Mouse (Mus musculus): ENCODE results near the gene Tnfrsf13c.
"Not testable (repeated sequence)": the region's sequence is repeated elsewhere in the genome, so short reads cannot be mapped to it uniquely, and the experiment has no call there.

Gene Tnfrsf13c

DNA sequence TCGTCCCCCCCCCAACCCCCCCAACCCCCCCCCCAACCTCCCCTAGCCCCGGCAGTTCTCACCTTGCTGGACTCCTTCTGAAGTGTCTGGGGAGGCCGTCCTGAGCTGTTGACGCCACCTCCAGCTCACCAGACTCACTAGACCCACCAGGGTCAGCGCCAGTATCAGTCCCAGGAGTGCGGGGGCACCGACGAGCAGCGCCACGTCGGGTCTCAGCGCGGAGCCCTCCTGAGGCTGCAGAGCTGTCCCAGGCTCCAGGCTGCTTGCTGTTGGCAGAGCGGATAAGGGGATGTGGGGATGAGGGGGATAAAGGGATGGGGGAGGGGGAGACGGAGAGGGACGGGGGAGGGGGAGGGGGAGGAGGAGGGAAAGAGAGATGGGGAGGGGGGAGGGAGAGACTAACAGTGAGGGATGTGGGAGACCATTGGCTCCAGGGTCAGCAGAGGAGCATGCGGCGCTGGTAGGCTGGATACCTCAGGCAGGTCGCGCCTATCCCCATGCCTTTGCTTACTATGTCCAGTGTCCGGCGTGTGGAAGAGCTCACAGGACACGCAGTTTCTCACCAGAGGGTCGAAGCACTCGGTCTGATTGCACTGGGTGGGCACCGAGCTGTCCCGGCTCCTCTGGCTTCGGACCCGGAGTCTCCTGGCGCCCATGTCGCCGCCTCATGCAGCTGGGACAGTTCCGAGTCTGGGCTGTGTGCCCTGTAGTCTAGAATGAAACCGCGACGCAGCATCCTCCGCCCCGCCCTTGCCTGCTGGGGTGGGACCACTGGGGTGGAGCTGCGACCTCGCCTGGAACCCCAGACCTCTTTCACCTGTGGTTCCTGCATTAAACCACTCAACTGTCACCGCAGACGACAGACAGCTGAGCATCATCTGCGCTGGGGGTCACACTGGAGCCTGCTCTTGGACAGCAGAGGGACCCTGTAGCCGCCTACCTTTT is at the start of gene Tnfrsf13c:
Gene Tnfrsf13c, minus strand, starts transcription at position 713 of the 945 bp plus-strand sequence.
- no peak for DNase-seq (ENCODE audit: low spot score)

DNA sequence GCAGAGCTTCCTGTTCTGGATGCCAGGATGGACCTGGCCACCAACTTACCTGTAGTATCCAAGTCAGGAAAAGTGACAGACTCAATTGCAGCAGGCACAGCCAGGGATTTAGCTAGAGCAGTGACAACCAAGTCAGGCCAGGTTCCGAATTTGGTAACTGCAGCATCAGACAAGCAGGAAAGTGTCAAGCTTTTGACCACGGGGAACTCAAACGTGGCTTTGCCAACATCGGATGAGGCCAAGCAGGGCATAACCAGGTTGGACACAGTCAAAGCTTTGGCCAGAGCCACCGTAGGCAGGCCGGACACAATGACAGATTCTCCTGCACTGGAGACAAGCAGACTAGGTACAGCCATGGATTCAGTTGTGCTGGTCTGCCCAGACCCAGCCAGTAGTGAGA is 48.1 kb upstream of the Tnfrsf13c start:
- no peak for DNase-seq (ENCODE audit: low spot score)

GRCm38 (mm10) chr15:82271201-82271600 is 47.0 kb upstream of the Tnfrsf13c start:
- peak; percentile 50 for DNase-seq (ENCODE audit: low spot score)

DNA sequence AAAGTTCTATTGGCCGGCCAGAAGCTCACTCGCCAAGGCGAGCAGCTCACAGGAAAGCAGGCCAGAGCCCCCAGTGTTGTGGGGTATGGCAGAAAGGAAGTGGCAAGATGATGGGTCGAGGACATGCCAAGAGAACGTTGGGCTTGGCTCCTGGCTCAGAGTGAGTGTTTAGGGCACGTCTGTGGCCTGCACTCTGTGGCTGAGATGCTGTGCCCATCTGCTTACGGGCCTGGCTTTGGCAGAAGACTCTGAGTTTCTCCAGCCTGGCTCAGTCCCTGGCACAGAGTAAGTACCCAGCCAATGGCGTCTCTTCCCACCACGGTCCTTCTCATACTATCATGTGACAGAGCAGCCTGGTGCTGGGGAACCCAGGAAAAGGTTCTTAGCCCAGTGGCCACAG is 44.6 kb upstream of the Tnfrsf13c start:
- DNase-seq (ENCODE audit: low spot score), result no peak

DNA sequence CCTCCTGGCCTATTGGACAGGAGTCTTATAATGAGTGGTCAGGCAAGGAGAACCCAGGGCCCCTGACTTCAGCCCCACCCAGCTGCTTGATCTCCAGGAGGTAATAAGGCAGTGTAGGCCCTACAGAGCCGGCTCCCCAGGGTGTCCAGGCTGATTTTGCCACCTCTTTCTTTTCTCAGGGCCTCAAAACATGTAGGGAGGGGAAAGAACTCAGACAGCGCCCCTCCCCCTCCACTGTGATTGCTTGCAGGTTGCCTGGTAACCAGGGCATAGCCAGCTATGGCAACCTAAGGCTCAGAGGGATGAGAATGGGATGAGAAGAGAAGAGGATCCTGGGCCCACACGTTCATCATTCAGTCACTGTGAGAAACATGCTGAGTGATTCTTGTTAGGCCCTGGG is 44.0 kb upstream of the Tnfrsf13c start:
- no peak for DNase-seq (ENCODE audit: low spot score)

- no peak for DNase-seq (ENCODE audit: low spot score)
Measured at GRCm38 (mm10) chr15:82266356-82266755, 42.2 kb upstream of the Tnfrsf13c start.

- peak; percentile 29 for DNase-seq (ENCODE audit: low spot score)
Measured at GRCm38 (mm10) chr15:82259510-82259909, 35.3 kb upstream of the Tnfrsf13c start.

- no peak for DNase-seq (ENCODE audit: low spot score)
Measured at GRCm38 (mm10) chr15:82255944-82256383, 31.8 kb upstream of the Tnfrsf13c start.

DNA sequence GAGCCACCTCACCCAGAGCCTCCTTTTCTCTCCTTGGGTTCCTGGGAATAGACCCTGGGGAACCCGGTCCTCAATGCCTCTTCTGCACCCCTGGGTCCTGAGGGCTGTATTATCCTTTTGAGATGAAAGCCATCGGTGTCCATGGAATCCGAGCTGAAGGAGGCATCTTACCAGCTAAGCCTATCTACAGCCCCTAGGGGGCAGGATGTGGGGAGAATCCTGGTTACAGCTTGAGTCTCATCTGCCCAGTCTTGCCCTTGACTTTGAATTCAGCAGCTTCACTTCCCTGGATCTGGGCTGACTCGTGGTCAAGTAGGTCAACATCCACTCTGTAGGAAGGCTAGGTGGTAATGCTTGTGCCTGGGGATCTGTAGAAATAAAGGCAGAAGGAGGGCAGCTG is 31.1 kb upstream of the Tnfrsf13c start:
- no peak for DNase-seq (ENCODE audit: low spot score)

- DNase-seq (ENCODE audit: low spot score), result no peak
Measured at GRCm38 (mm10) chr15:82252097-82252496, 27.9 kb upstream of the Tnfrsf13c start, which contains the start of gene 1500009C09Rik. TSS of gene 1500009C09Rik (plus strand) at chr15:82252397.

DNA sequence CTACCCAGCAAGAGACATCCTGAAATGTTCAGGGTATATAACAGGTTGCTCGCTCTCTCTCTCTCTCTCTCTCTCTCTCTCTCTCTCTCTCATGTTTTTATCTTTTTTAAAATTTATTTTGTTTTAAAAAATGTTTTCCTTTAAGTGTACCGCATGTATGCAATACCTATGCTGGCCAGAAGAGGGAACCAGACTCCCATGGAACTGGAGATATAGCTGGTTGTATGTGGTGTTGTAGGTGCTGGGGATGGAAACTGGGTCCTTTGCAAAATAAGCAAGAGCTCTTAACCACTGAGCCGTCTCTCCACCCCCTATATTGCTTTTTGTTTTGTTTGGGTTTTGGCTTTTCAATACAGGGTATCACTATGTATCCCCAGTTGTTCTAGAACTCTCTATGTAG is 27.4 kb upstream of the Tnfrsf13c start:
- DNase-seq (ENCODE audit: low spot score), result no peak

GRCm38 (mm10) chr15:82247131-82247776 is 23.1 kb upstream of the Tnfrsf13c start:
- no peak for DNase-seq (ENCODE audit: low spot score)

- not testable (repeated sequence) for DNase-seq (ENCODE audit: low spot score)
Measured at GRCm38 (mm10) chr15:82244805-82245161, 20.6 kb upstream of the Tnfrsf13c start.

DNA sequence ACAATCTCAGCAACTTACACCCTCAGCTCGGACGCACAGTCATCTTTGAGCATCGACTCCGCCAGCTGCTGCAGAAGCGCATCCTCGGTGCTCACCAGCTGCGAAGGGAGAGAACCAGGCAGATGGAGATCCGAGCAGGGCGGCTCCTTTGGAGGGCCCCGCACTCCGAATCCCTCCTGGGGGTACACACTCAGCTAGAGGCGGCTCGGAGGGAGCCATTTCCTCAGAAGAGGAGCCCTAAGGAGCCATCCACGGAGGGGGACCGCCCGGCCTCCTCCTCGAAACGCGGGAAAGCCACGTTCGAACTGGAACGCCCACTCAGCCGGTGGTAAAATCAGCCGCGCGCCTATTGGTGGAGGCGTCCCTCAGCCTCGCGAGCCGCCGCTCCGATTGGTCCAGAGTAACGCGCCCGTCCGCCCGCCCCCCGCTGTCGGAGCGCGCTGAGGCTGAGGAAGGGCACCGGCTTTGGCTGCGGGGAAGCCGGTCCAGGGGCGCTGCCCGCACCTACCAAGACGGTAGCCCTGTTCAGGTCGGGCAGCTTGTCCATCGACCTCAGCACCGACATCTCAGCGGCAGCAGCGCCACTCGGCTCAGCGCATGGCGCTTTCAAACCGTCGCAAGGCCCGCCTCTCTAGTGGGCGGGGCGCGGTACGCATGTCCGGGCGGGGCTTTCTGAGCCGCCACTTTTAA is 20.1 kb upstream of the Tnfrsf13c start, which contains the start of gene Cenpm:
Gene Cenpm, minus strand, starts transcription at position 634 of the 690 bp plus-strand sequence.
- DNase-seq (ENCODE audit: low spot score), result peak; percentile 92

- no peak for DNase-seq (ENCODE audit: low spot score)
Measured at GRCm38 (mm10) chr15:82243742-82244114, 19.6 kb upstream of the Tnfrsf13c start.

DNA sequence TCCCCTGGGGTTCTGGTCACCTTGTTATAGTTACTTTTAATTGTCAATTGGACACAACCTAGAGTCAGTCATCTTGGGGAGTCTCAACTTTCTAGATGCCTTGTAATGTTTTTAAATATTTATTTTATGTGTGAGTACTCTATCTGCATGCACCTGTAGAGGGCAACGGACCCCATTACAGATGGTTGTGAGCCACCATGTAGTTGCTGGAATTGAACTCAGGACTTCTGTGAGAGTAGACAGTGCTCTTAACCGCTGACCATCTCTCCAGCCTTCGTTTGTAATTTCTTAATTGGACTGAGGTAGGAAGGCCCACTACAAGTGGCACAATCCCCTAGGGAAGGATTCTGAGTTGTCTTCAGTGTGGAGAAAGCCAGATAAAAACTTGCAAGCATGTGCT is 19.1 kb upstream of the Tnfrsf13c start:
- DNase-seq (ENCODE audit: low spot score), result no peak

DNA sequence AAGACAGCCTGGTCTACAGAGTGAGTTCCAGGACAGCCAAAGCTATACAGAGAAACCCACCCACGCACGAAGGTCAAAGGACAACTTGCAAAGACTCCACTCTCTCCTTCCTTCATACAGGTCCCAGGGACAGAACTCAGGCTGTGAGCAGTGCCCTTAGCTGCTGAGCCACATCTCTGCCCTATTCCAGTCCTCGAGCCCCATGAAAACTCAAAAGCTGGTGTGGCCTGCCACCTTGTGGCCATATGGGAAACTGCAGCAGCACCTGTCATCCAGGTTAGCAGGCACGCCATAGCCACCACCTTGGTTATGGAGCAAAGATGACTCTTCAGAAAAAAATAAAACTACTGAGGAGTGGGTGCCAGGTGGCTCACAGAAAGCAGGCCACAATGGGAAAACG is 12.4 kb upstream of the Tnfrsf13c start:
- peak; percentile 65 for DNase-seq (ENCODE audit: low spot score)

- no peak for DNase-seq (ENCODE audit: low spot score)
Measured at GRCm38 (mm10) chr15:82235661-82236060, 11.5 kb upstream of the Tnfrsf13c start.

DNA sequence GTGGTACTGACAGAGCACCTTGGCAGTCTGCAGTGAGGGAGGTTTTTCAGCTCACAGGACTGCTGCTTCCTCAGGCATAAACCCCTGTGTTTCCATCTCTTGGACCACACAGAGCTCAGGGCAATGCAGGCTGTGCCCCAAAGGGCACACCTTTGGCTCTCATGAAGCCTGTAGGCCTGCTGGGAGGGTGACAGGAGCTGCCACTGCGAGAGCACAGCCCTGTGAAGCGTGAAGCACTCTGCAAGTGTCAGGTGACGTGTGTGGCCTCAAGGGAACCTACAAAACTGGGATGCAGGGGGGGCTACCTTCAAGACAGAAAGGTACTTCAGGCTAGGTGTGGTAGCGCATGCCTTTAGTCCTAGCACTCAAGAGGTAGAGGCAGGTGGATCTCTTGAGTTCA is 8.5 kb upstream of the Tnfrsf13c start:
- no peak for DNase-seq (ENCODE audit: low spot score)

- no peak for DNase-seq (ENCODE audit: low spot score)
Measured at GRCm38 (mm10) chr15:82231591-82232378, 7.6 kb upstream of the Tnfrsf13c start.

DNA sequence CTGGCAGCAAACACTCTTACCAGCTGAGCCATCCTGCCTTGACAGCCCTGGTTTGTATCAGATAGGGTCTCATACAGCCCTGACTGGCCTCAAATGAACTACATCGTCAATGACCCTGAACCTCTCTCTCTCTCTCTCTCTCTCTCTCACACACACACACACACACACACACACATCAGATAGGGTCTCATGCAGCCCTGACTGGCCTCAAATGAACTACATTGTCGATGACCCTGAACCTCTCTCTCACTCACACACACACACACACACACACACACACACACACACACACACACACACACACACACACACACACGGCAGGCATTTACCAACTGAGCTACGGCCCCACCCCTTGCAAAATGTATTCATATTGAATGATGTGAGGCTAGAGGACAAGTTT is 6.9 kb upstream of the Tnfrsf13c start:
- DNase-seq (ENCODE audit: low spot score), result no peak
